Mouse (Mus musculus) gastrocnemius, adult 8-10 months (tissue): ENCODE measurements around the gene Stat5a. TPM values are rescaled to one million over a fixed set of nuclear protein-coding genes. Genes with fewer than 3 reads are reported as not detected.

Experiments
- DNase-seq, 2 experiments: peaks; one replicate each; pipeline ENCODE4 v3.0.0; 2022; ENCODE audit warnings: low spot score in 2 of 2
- total RNA-seq, 4 experiments: library from RNA; stranded (reverse); gene quantifications; 2 replicates each; pipeline ENCODE4 v1.2.4; 2022

The Stat5a gene
- 10 to 100 TPM; 10.9 to 16.8 (median 11.0) TPM for total RNA-seq

GRCm38 (mm10) chr11:100858935-100859578 lies at the start of gene Stat5a:
Stat5a (plus strand) TSS chr11:100859351.
- DNase-seq = peak; percentile 70 to 78

- no peak for DNase-seq
Observed at GRCm38 (mm10) chr11:100810516-100810915, 48.6 kb upstream of the Stat5a start.

GRCm38 (mm10) chr11:100811132-100811531 lies 48.0 kb upstream of the Stat5a start:
- no peak for DNase-seq

- DNase-seq = peak; percentile 86 to 93
Observed at GRCm38 (mm10) chr11:100814498-100814897, 44.7 kb upstream of the Stat5a start.

GRCm38 (mm10) chr11:100816342-100816741 lies 42.8 kb upstream of the Stat5a start:
- DNase-seq = no peak

- no peak for DNase-seq
Observed at GRCm38 (mm10) chr11:100816801-100817200, 42.4 kb upstream of the Stat5a start.

- DNase-seq = no peak
Observed at GRCm38 (mm10) chr11:100817311-100817710, 41.8 kb upstream of the Stat5a start.

GRCm38 (mm10) chr11:100818359-100819012 lies 40.7 kb upstream of the Stat5a start:
- DNase-seq = no peak

- DNase-seq = no peak
Observed at GRCm38 (mm10) chr11:100819048-100819447, 40.1 kb upstream of the Stat5a start.

- DNase-seq = no peak
Observed at GRCm38 (mm10) chr11:100819626-100820025, 39.5 kb upstream of the Stat5a start.

GRCm38 (mm10) chr11:100820047-100820446 lies 39.1 kb upstream of the Stat5a start:
- DNase-seq = no peak

GRCm38 (mm10) chr11:100821605-100822220 lies 37.4 kb upstream of the Stat5a start:
- peak in 1 of 2 experiments; percentile 46 for DNase-seq

- DNase-seq = peak in 1 of 2 experiments; percentile 68
Observed at GRCm38 (mm10) chr11:100822365-100822764, 36.8 kb upstream of the Stat5a start.

- no peak for DNase-seq
Observed at GRCm38 (mm10) chr11:100823543-100824313, 35.4 kb upstream of the Stat5a start.

- no peak for DNase-seq
Observed at GRCm38 (mm10) chr11:100824496-100824895, 34.7 kb upstream of the Stat5a start.

- DNase-seq = no peak
Observed at GRCm38 (mm10) chr11:100825451-100825850, 33.7 kb upstream of the Stat5a start.

GRCm38 (mm10) chr11:100826161-100826866 lies 32.8 kb upstream of the Stat5a start:
- no peak for DNase-seq

- no peak for DNase-seq
Observed at GRCm38 (mm10) chr11:100828676-100829151, 30.4 kb upstream of the Stat5a start.

- no peak for DNase-seq
Observed at GRCm38 (mm10) chr11:100829691-100830090, 29.5 kb upstream of the Stat5a start.

- no peak for DNase-seq
Observed at GRCm38 (mm10) chr11:100831396-100831795, 27.8 kb upstream of the Stat5a start.

GRCm38 (mm10) chr11:100833466-100833865 lies 25.7 kb upstream of the Stat5a start:
- DNase-seq = no peak
